Comparison of ENCODE assay signal across 20 mouse cellular contexts in the genomic region with DNA sequence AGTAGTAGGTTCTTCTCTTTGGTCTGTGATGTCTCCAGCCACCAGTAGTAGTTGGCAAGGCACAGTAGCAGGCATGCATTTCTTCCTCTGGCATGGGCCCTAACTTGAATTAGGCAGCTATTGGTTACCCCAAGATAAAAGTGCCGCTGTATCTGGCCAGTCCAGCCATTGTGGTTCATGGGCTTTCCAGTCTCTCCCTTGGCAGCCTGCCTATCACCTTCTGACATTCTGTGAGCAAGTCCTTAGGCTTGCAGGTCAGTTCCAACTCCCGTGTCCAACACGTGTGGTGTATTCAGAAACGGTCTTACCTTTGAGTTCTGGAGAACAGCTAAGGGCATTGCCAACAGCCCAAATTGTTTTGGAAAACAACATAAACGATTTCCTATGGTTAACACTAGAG. TPM values are rescaled to one million over a fixed set of nuclear protein-coding genes. Genes with fewer than 3 reads are reported as not detected.
DNase-seq lines count a peak whose midpoint lies in the region; ATAC-seq lines count a peak whose summit lies in the region.
"Had no signal": no experiment of that assay in that cellular context is flagged by ENCODE, and none has a peak within 500 bp of the region (broad histone marks: within the 10 kb centered on the region; RNA-seq: fewer than 3 reads in every experiment).

No protein-coding gene starts in this region.

- intact Hi-C loops in heart, postnatal 36 days (cut with DNase I) = no loop called here

- ATAC-seq in liver, embryonic 15.5 days (ENCODE audit: insufficient read depth) = peak; percentile 44
- no peak for ATAC-seq in midbrain, embryonic 11.5 days (ENCODE audit: low FRiP score)
- ATAC-seq: activated CD4-positive, CD25-positive, alpha-beta regulatory T cell, adult 4 months; forebrain, postnatal 0 days; lung, postnatal 0 days had no signal

- 39% methylated on average over 5 of the region's 5 CpGs for WGBS in liver, embryonic 15.5 days (ENCODE audit: insufficient replicate concordance)
- WGBS in midbrain, embryonic 11.5 days = 84% methylated on average over 5 of the region's 5 CpGs

- H3K27me3 ChIP-seq in liver, embryonic 15.5 days = peaks cover 14% of the 10 kb centered on the region
- no peaks in the 10 kb centered on the region for H3K27me3 ChIP-seq in midbrain, embryonic 11.5 days (ENCODE audit: control insufficient read depth, insufficient read depth, low read length)
- H3K27me3 ChIP-seq: CH12.LX had no signal

- H3K4me2 ChIP-seq in liver, embryonic 15.5 days = no peak overlapping the region
- H3K4me2 ChIP-seq in midbrain, embryonic 11.5 days = no peak overlapping the region
- H3K4me2 ChIP-seq: hindbrain, embryonic 12.5 days; kidney, embryonic 15.5 days had no signal

- no peaks in the 10 kb centered on the region for H3K4me1 ChIP-seq in liver, embryonic 15.5 days (replicated peaks)
- H3K4me1 ChIP-seq in midbrain, embryonic 11.5 days (ENCODE audit: control insufficient read depth, insufficient read depth, low read length) = no peaks in the 10 kb centered on the region

- H3K9me3 ChIP-seq in liver, embryonic 15.5 days (replicated peaks) = no peaks in the 10 kb centered on the region
- H3K9me3 ChIP-seq in midbrain, embryonic 11.5 days (ENCODE audit: control insufficient read depth, low read length) = no peaks in the 10 kb centered on the region
- H3K9me3 ChIP-seq: hindbrain, embryonic 12.5 days; kidney, embryonic 15.5 days; midbrain, embryonic 10.5 days had no signal

- no peak overlapping the region for H3K27ac ChIP-seq in liver, embryonic 15.5 days (replicated peaks)
- no peak overlapping the region for H3K27ac ChIP-seq in midbrain, embryonic 11.5 days (ENCODE audit: low read depth, low read length)
- H3K27ac ChIP-seq: hindbrain, embryonic 12.5 days; kidney, embryonic 15.5 days; midbrain, embryonic 10.5 days had no signal

- no peak overlapping the region for H3K9ac ChIP-seq in liver, embryonic 15.5 days
- H3K9ac ChIP-seq in midbrain, embryonic 11.5 days (ENCODE audit: low read length) = no peak overlapping the region
- H3K9ac ChIP-seq: forebrain, postnatal 0 days; hindbrain, embryonic 12.5 days; kidney, embryonic 15.5 days had no signal

- no peaks in the 10 kb centered on the region for H3K36me3 ChIP-seq in liver, embryonic 15.5 days (replicated peaks)
- H3K36me3 ChIP-seq in midbrain, embryonic 11.5 days (ENCODE audit: control insufficient read depth, insufficient read depth, low read length) = no peaks in the 10 kb centered on the region
- H3K36me3 ChIP-seq: hindbrain, embryonic 12.5 days; kidney, embryonic 15.5 days; midbrain, embryonic 10.5 days had no signal

- H3K4me3 ChIP-seq in liver, embryonic 15.5 days (replicated peaks) = no peak overlapping the region
- no peak overlapping the region for H3K4me3 ChIP-seq in midbrain, embryonic 11.5 days (ENCODE audit: low read depth, low read length)
- H3K4me3 ChIP-seq: erythroblast, embryonic 14.5 days; hindbrain, embryonic 12.5 days; kidney, embryonic 15.5 days; midbrain, embryonic 10.5 days had no signal

- DNase-seq in adrenal gland, adult (ENCODE audit: inconsistent age in 2 of 2, low spot score in 1 of 2) = peak; percentile 50 to 76
- DNase-seq in adrenal gland, adult 18-20 months (ENCODE audit: low spot score in 2 of 2) = no peak
- no peak for DNase-seq in liver
- DNase-seq in heart, postnatal 36 days = peak; percentile 34 to 40
- peak; percentile 71 to 84 for DNase-seq in spleen, postnatal 36 days (ENCODE audit: low spot score in 2 of 2)
- no peak for DNase-seq in midbrain, embryonic 11.5 days (ENCODE audit: low spot score, missing footprints)
- no peak for DNase-seq in gastrocnemius, postnatal 10 days
- DNase-seq: cerebellum, adult 9-11 months; forebrain, postnatal 0 days; gastrocnemius, postnatal 36 days; retina, postnatal 1 day had no signal

RNA-seq across cellular contexts. Expression of a gene that starts 3.7 kb away (rescaled TPM):
- 100 to 1,000 TPM; 340 to 534 TPM for total RNA-seq in adrenal gland, adult 18-20 months (2021)
- polyA plus RNA-seq in liver, embryonic 15.5 days (2015; fragmentation: Nextera tagmentation; extraction: Ambion mirVana) = 12.8 and 13.1 TPM in 2 replicates
- total RNA-seq in heart, postnatal 36 days (2021) = 10 to 100 TPM; 42.0 to 53.8 TPM
- polyA plus RNA-seq in midbrain, embryonic 11.5 days (2014; fragmentation: Nextera tagmentation; extraction: Ambion mirVana) = 1.3 and 1.7 TPM in 2 replicates
- 10 to 100 TPM; 16.1 to 16.5 TPM for total RNA-seq in gastrocnemius, postnatal 10 days (2021)
- total RNA-seq: CH12.LX; neutrophil, adult 5-6 weeks had no signal
- polyA plus RNA-seq: erythroblast, embryonic 14.5 days had no signal

Comparison
In these comparisons a context has a peak if more than half of its experiments do, and no peak if none do; other contexts are left out.
1. DNase-seq: peak in adrenal gland, adult (2 of 2), heart, postnatal 36 days (2 of 2) and spleen, postnatal 36 days (2 of 2); none in adrenal gland, adult 18-20 months (0 of 2), liver (single experiment), midbrain, embryonic 11.5 days (single experiment) and gastrocnemius, postnatal 10 days (single experiment).
2. RNA of a gene that starts 3.7 kb away (total RNA-seq): 340 to 534 TPM in adrenal gland, adult 18-20 months; 42.0 to 53.8 TPM in heart, postnatal 36 days and 16.1 to 16.5 TPM in gastrocnemius, postnatal 10 days; every median in the first group is over 4 times any median in the second.